In genomic region chr3:30092481-30092880, GRCm38 (mm10) we compare ENCODE assay signal across 19 mouse cellular contexts.
A peak's percentile ranks its signal among the peaks of the same experiment; 100 is the strongest.
DNase-seq lines count a peak whose midpoint lies in the region; ATAC-seq and TF ChIP-seq lines count a peak whose summit lies in the region.
"Had no signal": no experiment of that assay in that cellular context is flagged by ENCODE, and none has a peak within 500 bp of the region (broad histone marks: within the 10 kb centered on the region; RNA-seq: fewer than 3 reads in every experiment).

No protein-coding gene starts in this region.

- H3K36me3 ChIP-seq in kidney, embryonic 14.5 days (ENCODE audit: control insufficient read depth, insufficient read depth, low read length) = no peaks in the 10 kb centered on the region
- no peaks in the 10 kb centered on the region for H3K36me3 ChIP-seq in stomach, embryonic 16.5 days (ENCODE audit: control insufficient read depth, insufficient read depth, low read length)
- no peaks in the 10 kb centered on the region for H3K36me3 ChIP-seq in stomach, postnatal 0 days (ENCODE audit: control insufficient read depth, insufficient read depth, low read length)
- H3K36me3 ChIP-seq in forebrain, postnatal 0 days (ENCODE audit: insufficient read depth) = no peaks in the 10 kb centered on the region
- H3K36me3 ChIP-seq: heart, embryonic 12.5 days; hindbrain, embryonic 13.5 days; liver, embryonic 12.5 days; midbrain, embryonic 12.5 days; stomach, embryonic 15.5 days had no signal

- DNase-seq in adrenal gland, postnatal 10 days = peak; percentile 18
- DNase-seq in adrenal gland, postnatal 25 days = no peak
- DNase-seq in kidney, postnatal 36 days = no peak
- DNase-seq in stomach, postnatal 0 days (ENCODE audit: low spot score) = no peak
- no peak for DNase-seq in forebrain, postnatal 0 days
- DNase-seq: cerebellum, adult 18-20 months; cerebellum, postnatal 14 days; gastrocnemius, postnatal 10 days; lung, adult 18-20 months; lung, postnatal 14 days; thymus, adult 2 months; thymus, postnatal 4 days had no signal

- H3K4me3 ChIP-seq in kidney, embryonic 14.5 days (ENCODE audit: low read length) = no peak overlapping the region
- no peak overlapping the region for H3K4me3 ChIP-seq in stomach, embryonic 16.5 days (replicated peaks; ENCODE audit: low read length)
- H3K4me3 ChIP-seq in stomach, postnatal 0 days (ENCODE audit: low read depth, low read length) = no peak overlapping the region
- H3K4me3 ChIP-seq in forebrain, postnatal 0 days (ENCODE audit: low read depth, low read length) = no peak overlapping the region
- H3K4me3 ChIP-seq: heart, embryonic 12.5 days; hindbrain, embryonic 13.5 days; liver, embryonic 12.5 days; midbrain, embryonic 12.5 days; stomach, embryonic 15.5 days had no signal

- ATAC-seq in kidney, embryonic 14.5 days (ENCODE audit: low FRiP score, low TSS enrichment) = peak; percentile 72; the same call in 1 of the 2 replicates
- ATAC-seq in stomach, embryonic 16.5 days (ENCODE audit: insufficient read depth, low FRiP score) = peak; percentile 44; the same call in 1 of the 2 replicates
- ATAC-seq in stomach, postnatal 0 days (ENCODE audit: low FRiP score, low TSS enrichment) = no peak
- ATAC-seq in forebrain, postnatal 0 days = no peak
- ATAC-seq: liver, embryonic 12.5 days had no signal

- no peaks in the 10 kb centered on the region for H3K27me3 ChIP-seq in kidney, embryonic 14.5 days (ENCODE audit: control insufficient read depth, insufficient read depth, low read length)
- no peaks in the 10 kb centered on the region for H3K27me3 ChIP-seq in stomach, embryonic 16.5 days (ENCODE audit: control insufficient read depth, insufficient read depth, low read length)
- H3K27me3 ChIP-seq in stomach, postnatal 0 days (ENCODE audit: control insufficient read depth, insufficient read depth, low read length) = no peaks in the 10 kb centered on the region
- no peaks in the 10 kb centered on the region for H3K27me3 ChIP-seq in forebrain, postnatal 0 days (ENCODE audit: insufficient read depth, low read length)
- H3K27me3 ChIP-seq: heart, embryonic 12.5 days; hindbrain, embryonic 13.5 days; liver, embryonic 12.5 days; midbrain, embryonic 12.5 days; stomach, embryonic 15.5 days had no signal

- H3K4me2 ChIP-seq in kidney, embryonic 14.5 days (replicated peaks; ENCODE audit: low read depth, low read length) = no peak overlapping the region; the same call in 1 of the 2 replicates
- no peak overlapping the region for H3K4me2 ChIP-seq in stomach, embryonic 16.5 days (ENCODE audit: low read depth, low read length)
- H3K4me2 ChIP-seq in stomach, postnatal 0 days (replicated peaks; ENCODE audit: low read depth) = no peak overlapping the region
- H3K4me2 ChIP-seq in forebrain, postnatal 0 days (ENCODE audit: low read depth) = no peak overlapping the region
- H3K4me2 ChIP-seq: heart, embryonic 12.5 days; hindbrain, embryonic 13.5 days; liver, embryonic 12.5 days; midbrain, embryonic 12.5 days; stomach, embryonic 15.5 days had no signal

- peaks cover 8% of the 10 kb centered on the region; the same call in 1 of the 2 replicates for H3K4me1 ChIP-seq in kidney, embryonic 14.5 days (ENCODE audit: control insufficient read depth, insufficient read depth, low read length)
- peaks cover 6% of the 10 kb centered on the region; the same call in 1 of the 2 replicates for H3K4me1 ChIP-seq in stomach, embryonic 16.5 days (ENCODE audit: control insufficient read depth, insufficient read depth, low read length)
- H3K4me1 ChIP-seq in stomach, postnatal 0 days (replicated peaks; ENCODE audit: control insufficient read depth, insufficient read depth) = no peaks in the 10 kb centered on the region
- no peaks in the 10 kb centered on the region for H3K4me1 ChIP-seq in forebrain, postnatal 0 days (ENCODE audit: insufficient read depth)
- H3K4me1 ChIP-seq: hindbrain, embryonic 13.5 days; liver, embryonic 12.5 days; midbrain, embryonic 12.5 days; stomach, embryonic 15.5 days had no signal

- no peaks in the 10 kb centered on the region for H3K9me3 ChIP-seq in kidney, embryonic 14.5 days (ENCODE audit: control insufficient read depth, low read length)
- no peaks in the 10 kb centered on the region for H3K9me3 ChIP-seq in stomach, embryonic 16.5 days (replicated peaks; ENCODE audit: control insufficient read depth, low read length)
- no peaks in the 10 kb centered on the region for H3K9me3 ChIP-seq in stomach, postnatal 0 days (ENCODE audit: control insufficient read depth, low read length)
- H3K9me3 ChIP-seq in forebrain, postnatal 0 days (ENCODE audit: low read length) = no peaks in the 10 kb centered on the region
- H3K9me3 ChIP-seq: heart, embryonic 12.5 days; hindbrain, embryonic 13.5 days; liver, embryonic 12.5 days; midbrain, embryonic 12.5 days; stomach, embryonic 15.5 days had no signal

- TF ChIP-seq EP300 in stomach, postnatal 0 days (optimal IDR thresholded peaks at IDR 0.05) = no peak

- WGBS in kidney, embryonic 14.5 days = 28% methylated on average over 7 of the region's 7 CpGs
- 54% methylated on average over 7 of the region's 7 CpGs for WGBS in stomach, embryonic 16.5 days
- WGBS in stomach, postnatal 0 days = 49% methylated on average over 7 of the region's 7 CpGs
- 81% methylated on average over 7 of the region's 7 CpGs for WGBS in forebrain, postnatal 0 days

- no peak for TF ChIP-seq CTCF in stomach, postnatal 0 days (IDR thresholded peaks at IDR 0.05; ENCODE audit: low read depth)
- TF ChIP-seq CTCF in forebrain, postnatal 0 days (IDR thresholded peaks at IDR 0.05; ENCODE audit: low read depth) = no peak

- H3K27ac ChIP-seq in kidney, embryonic 14.5 days (ENCODE audit: low read depth, low read length) = no peak overlapping the region
- H3K27ac ChIP-seq in stomach, embryonic 16.5 days (ENCODE audit: low read length) = no peak overlapping the region
- no peak overlapping the region for H3K27ac ChIP-seq in stomach, postnatal 0 days (replicated peaks)
- no peak overlapping the region for H3K27ac ChIP-seq in forebrain, postnatal 0 days (ENCODE audit: low read depth, low read length)
- H3K27ac ChIP-seq: hindbrain, embryonic 13.5 days; liver, embryonic 12.5 days; midbrain, embryonic 12.5 days; stomach, embryonic 15.5 days had no signal

- no peak overlapping the region for H3K9ac ChIP-seq in kidney, embryonic 14.5 days (ENCODE audit: low read depth, low read length)
- no peak overlapping the region for H3K9ac ChIP-seq in stomach, embryonic 16.5 days (ENCODE audit: low read length)
- H3K9ac ChIP-seq in stomach, postnatal 0 days (ENCODE audit: low read length) = no peak overlapping the region
- H3K9ac ChIP-seq in forebrain, postnatal 0 days = no peak overlapping the region
- H3K9ac ChIP-seq: heart, embryonic 12.5 days; hindbrain, embryonic 13.5 days; liver, embryonic 12.5 days; midbrain, embryonic 12.5 days; stomach, embryonic 15.5 days had no signal

Comparison
In these comparisons a context has a peak if more than half of its experiments do, and no peak if none do; other contexts are left out.
1. ATAC-seq: peak in kidney, embryonic 14.5 days (single experiment) and stomach, embryonic 16.5 days (single experiment); none in stomach, postnatal 0 days (single experiment) and forebrain, postnatal 0 days (single experiment).